Mouse (Mus musculus): ENCODE measurements around the gene Ppp1ca.

Ppp1ca gene

DNA sequence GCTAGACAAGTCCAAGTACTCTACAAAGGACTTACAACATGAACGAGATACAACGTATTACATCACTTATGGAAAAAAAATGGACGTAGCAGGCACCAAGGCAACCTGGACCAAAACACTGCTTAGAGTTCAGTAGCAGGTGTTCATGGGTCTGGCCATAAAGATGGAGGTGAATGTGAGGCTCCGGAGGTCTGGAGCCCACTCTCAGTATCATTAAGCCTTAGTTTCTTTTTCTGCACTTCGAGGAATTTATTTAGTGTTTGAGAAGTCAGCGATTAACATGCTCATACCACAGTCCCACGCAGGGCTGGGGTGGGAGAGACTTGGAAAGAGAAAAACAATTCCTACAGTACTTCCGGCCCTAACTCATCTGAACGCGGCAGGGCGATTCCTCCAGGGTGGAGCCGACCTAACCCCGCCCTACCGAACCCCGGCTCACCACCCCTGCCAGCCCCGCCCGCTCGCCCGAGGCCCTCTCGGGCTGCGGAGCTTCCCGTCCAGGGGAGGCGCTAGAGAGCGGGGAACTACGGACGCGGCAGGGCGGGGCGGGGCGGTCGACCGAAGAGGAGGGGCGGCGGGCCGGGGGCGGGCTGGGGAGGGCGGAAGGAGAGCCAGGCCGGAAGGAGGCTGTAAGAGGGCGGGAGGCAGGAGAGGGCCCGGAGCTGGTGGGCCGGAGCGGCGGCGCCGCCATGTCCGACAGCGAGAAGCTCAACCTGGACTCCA lies at the start of gene Ppp1ca:
Ppp1ca (plus strand) TSS at position 538 of the 723 bp plus-strand sequence.
- peak; percentile 97 for DNase-seq

DNA sequence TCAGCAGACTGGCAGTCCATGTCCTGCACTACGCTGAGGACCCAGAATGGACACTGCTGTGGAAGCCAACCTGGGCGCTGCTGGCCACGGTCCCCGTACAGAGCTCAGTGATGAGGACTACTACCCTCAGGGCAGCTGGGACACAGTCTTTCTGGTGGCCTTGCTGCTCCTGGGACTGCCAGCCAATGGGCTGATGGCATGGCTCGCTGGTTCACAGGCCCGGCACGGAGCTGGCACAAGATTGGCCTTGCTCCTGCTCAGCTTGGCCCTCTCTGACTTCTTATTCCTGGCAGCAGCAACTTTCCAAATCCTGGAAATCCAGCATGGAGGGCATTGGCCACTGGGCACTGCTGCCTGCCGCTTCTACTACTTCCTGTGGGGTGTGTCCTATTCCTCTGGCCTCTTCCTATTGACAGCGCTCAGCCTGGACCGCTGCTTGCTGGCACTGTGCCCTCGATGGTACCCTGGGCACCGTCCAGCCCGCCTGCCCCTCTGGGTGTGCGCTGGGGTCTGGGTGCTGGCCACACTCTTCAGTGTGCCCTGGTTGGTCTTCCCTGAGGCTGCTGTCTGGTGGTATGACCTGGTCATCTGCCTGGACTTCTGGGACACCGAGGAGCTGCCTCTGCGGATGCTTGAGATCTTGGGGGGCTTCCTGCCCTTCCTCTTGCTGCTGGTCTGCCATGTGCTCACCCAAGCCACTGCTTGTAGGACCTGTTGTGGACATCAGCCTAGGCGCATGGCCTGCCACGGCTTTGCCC lies 49.3 kb upstream of the Ppp1ca start:
- no peak for DNase-seq

DNA sequence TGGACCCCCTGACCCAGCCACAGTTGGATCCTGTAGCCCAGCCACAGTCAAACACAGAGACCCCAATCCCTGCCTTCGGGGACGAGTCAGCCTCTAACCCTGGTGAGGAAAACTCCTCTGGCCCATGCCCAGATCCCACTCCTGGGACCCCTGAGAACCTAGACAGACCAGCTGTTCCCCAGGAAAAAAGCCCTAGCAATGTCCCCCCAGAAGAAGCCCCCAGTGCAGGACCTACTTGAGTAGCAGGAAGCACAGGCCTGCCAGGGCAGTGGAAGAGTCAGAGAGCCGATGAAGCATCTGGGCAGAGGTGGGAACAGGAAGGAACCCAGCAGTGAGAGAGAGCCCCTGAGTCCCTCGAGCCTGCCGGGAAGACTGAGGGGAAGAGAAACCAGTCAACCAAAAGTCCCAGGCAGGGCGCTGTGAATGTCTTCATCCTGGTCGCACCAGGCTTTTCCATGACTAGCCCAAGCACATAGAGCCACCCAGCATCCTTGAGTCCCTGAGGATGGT lies 48.1 kb upstream of the Ppp1ca start, which contains the start of gene Cabp4:
Cabp4 (minus strand) TSS at position 275 of the 510 bp plus-strand sequence.
- no peak for DNase-seq

DNA sequence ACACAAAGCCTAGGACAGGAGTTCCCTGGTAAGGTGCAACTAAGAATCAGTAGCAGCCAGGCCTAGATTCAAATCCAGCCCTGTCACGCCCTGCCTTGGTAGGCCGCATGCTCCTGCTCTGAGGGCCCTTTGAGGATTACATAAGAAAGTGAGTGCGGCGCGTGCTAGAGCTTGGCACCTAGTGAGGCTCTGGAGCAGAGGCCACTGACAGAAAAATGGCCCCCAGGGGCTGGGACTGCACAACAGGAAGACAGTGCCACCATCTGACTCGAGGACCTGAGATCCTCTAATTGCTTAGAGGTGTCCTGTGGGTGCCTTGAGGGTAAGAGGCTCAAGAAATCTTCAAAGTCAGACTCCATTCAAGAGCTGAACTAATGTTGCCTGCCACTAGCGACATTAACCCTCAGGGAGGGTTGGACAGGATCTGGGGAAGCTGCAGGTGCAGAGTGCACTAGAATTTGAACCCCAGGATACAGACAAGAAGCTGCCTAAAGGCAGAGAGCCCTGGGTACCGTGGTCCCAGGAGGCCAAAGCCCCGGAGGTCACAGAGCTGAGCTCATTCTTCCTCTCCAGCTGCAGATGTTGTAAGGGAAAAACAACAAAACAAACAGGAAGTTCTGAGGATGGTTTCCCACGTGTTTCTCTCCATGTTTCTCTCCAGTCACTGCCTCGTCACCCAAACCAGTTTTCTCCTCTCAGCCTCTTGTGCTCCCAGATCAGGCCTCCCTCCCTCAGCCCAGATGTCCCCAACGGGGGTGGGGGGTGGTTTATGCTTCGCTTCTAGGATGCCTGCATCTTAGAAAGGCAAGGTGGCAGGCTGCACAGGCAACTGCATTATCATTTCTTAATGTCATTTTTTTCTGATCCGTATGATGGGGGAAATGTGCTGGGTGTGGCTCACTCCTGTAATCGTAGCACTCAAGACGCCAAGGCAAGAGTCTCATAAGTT lies 47.0 kb upstream of the Ppp1ca start:
- DNase-seq = no peak

DNA sequence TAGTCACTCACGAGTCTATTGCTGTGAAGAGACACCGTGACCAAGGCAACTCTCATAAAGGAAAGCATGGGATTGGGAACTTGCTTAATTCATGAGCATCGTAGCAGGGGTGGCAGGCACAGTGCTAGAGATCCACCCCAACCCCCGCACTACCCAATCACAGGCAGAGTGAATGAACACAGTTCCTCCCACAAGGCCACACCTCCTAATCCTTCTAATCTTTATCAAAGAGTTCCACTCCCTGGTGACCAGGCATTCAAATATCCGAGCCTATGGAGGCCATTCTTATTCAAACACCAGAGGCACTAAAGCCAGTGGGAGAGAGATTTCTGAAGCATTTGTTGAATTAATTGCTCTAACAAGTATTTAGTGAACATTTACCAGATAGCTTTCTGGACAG lies 45.9 kb upstream of the Ppp1ca start:
- DNase-seq = no peak

DNA sequence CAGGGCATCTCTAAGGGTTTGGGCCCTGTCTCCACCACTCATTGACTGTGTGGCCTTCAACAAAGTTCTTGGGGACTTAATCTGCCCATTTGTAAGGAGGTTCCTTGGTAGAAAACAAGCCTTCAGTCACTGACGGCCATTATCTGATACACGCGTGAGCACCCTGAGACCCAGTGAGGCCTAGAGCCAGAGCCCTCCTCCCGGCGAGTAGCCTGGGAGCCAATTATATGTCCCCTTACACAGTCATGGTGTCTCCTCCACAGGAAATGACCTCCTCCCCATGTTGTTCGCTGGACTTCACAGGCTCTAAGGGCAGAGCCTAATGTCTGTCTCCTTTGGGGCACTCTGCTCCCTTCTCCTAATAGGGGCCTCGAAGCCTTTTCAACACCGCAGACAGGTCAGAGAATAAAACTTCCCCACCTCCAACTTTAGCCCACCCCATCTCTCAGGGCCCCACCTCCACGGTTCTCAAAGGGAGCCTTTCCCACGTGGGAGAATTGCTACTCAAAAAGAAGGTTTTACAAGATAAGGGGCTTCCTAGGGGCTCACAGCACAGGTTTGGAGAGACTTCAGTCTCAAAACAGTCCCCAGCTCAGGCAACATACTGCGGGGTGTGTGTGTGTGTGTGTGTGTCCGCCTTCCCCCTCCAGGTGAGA lies 45.4 kb upstream of the Ppp1ca start:
- DNase-seq = no peak

DNA sequence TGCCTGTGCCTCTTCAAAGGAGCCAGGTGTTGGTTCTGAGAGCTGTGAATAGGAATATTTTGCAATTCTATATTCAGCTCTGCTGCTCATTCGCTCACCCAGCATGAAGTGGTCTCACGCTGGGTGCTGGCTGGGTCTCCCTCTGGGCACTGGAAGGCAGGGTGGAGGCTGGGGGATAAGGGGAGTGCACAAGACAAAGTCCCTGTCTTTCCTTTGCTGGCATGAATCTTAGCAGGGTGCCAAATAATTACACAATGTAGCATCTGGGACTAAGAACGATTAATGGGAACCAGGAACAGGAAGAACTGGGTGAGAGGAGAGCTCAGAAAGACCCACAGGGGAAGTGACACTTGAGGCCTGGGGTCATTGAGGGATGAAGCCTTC lies 44.9 kb upstream of the Ppp1ca start:
- DNase-seq = no peak

DNA sequence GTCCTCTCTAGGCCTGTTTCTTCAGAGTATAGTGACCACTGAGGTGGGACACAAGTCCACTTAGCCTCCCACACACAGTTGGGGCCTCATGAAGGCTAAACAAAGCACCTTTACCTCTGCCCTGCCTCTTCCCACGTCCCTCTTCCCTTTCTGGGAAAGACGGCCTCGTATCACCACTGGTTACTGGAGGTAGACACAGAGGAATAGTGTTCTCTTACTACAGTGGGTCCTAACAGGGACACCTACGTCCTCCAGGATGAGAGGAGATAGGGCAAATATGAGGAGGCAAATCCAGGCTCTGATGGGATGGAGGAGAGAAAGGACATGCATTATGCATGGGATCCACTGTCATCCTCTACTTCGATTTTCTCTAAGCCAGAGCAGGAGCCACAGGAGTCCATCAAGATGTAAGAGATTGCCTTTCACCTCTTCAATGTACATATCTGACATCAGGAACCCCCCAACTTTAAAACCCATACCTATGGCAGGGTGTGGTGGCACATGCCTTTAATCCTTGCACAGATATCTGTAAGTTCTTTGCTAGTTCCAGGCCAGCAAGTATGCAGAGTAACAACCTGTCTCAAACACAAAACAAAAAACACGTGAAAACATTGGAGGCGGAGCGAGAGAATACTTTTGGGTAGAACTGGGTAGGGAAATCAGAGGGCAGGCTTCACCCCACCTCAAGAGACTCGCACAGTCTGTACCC lies 43.9 kb upstream of the Ppp1ca start:
- DNase-seq = no peak

DNA sequence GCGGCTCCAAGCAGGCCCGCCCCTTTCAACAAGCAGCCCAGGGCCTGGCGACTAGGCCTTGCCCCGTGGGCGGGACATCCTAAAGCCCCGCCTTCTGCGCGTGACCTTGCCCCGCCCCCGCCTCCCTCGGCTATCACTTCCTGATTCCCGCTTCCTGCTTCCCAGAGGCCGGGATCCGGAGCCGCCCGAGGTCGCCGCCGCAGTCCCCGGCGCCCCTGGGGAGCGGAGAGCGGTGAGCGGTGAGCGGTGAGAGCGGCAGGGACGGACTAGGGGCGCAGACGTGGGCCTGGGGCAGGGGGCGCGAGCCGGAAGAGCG lies 43.4 kb upstream of the Ppp1ca start, which contains the start of gene Coro1b:
Coro1b (plus strand) TSS at position 129 of the 316 bp plus-strand sequence.
- peak; percentile 96 for DNase-seq

DNA sequence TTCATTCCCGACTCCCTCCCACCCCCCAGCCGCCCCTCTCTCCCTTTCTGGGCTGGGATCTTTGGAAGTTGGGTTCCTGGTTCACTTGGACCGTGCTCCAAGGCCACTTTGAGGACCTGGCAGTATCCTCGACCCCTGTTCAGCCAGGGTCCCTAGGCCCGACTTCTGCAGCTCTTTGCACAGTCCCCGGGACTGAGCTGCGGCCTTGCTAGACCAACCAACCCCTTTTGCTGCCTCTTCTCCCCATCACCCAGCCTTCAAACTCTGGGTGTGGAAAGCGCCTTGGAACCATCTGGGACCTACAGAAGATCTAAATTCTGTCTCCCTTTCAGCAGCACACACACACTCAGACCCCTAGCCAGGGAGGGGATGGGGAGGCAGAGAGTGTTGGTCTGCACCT lies 43.0 kb upstream of the Ppp1ca start:
- DNase-seq = no peak

DNA sequence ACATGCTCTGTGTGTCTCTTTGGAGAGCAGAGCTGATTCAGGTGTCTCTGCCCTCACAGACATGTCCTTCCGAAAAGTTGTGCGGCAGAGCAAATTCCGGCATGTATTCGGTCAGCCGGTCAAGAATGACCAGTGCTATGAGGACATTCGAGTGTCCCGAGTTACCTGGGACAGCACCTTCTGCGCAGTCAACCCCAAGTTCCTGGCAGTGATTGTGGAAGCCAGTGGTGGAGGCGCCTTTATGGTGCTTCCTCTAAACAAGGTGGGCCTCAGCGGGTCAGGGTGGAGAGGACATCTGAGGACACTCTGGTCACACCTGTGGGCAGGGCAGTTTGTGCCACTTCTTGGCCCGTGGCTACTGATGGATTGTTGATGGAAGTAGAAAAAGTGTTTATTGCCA lies 42.6 kb upstream of the Ppp1ca start:
- DNase-seq = no peak

DNA sequence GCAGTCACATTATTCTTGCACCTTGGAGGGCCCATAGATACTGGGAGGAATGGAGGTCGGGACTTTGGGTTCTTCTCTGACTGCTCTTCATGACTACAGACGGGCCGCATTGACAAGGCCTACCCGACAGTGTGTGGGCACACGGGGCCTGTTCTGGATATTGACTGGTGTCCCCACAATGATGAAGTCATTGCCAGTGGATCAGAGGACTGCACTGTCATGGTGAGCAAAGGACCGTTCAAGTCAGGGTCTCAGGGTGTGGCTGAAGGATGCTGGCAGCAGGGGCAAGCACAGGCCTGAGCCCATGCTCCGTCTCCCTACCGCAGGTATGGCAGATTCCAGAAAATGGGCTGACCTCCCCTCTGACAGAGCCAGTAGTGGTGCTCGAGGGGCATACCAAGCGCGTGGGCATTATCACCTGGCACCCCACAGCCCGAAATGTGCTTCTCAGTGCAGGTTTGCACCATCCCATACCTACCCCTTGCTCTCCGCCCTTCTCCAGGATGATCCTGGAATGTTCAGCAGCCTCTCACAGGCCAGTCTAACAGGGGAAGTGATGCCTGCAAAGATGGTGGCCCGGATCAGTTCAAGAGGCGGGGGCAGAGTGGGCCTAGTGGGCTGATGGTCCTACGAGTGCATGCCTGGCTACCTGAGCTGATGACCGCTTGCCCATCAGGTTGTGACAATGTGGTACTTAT lies 42.0 kb upstream of the Ppp1ca start:
- DNase-seq = no peak

DNA sequence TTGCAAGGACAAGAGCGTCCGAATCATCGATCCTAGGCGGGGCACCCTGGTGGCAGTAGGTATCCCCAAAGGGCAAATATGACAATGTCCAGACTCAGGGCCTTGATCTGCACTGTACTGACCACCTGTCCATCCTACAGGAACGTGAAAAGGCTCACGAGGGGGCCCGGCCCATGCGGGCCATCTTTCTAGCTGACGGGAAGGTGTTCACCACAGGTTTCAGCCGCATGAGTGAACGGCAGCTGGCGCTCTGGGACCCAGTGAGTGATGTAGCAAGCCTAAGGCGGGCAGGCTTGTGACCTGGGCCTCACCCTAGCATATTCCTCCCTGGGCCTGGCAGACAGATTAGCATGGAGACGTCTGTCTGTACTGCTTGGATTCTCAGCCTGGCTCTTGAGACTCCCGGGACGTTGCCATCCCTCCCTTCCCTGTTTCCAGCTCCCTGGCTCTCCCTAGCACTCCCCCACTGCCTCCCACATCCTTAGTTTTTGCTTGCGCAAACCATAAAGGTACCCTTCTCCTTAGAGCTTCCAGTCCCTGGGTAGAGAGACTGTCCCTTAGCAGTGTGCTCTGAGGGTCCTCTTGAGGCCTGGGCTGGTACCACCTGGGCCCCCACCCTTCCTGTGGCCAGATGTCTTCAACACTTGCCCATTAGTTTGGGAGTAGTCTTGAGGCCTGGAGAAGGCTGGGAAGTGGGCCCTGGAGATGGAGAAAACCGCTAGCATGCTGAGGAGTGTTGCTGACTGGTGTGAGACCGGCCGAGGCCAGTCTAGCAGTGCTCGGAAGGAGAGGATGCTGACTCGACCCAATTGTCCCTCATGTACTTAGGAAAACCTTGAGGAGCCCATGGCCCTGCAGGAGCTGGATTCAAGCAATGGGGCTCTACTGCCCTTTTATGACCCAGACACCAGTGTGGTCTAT lies 41.0 kb upstream of the Ppp1ca start:
- DNase-seq = no peak

DNA sequence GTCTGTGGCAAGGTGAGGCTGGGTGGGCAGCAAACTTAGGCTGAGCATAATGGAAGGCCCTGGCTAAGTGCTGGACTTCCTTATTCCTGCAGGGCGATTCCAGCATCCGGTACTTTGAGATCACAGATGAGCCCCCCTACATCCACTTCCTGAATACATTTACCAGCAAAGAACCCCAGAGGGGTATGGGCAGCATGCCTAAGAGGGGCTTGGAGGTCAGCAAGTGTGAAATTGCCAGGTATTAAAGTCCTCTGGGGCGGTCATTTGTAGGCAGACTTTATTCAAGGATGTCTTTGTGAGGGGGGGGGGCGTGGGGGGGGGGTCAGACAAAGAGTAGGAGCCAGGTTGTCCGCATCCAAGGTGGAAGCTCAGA lies 40.4 kb upstream of the Ppp1ca start:
- DNase-seq = no peak

DNA sequence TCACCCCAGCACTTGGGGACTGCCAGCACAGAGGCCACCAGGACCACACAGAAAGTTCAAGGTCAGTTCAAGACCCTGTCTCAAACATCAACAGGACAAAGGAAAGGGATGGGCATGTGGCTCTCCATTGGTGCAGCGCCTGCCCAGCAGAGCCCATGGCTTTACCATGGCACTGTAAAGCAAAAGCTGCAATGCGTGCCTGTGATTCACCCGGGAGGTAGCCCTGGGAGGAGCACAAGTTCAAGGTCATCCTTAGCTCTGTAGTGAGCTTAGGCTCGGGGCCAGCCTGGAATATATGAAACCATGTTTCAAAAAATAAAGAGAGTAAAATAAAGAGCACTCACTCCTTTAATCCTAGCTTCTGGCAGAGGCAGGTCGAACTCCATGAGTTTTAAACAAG lies 40.0 kb upstream of the Ppp1ca start:
- no peak for DNase-seq

DNA sequence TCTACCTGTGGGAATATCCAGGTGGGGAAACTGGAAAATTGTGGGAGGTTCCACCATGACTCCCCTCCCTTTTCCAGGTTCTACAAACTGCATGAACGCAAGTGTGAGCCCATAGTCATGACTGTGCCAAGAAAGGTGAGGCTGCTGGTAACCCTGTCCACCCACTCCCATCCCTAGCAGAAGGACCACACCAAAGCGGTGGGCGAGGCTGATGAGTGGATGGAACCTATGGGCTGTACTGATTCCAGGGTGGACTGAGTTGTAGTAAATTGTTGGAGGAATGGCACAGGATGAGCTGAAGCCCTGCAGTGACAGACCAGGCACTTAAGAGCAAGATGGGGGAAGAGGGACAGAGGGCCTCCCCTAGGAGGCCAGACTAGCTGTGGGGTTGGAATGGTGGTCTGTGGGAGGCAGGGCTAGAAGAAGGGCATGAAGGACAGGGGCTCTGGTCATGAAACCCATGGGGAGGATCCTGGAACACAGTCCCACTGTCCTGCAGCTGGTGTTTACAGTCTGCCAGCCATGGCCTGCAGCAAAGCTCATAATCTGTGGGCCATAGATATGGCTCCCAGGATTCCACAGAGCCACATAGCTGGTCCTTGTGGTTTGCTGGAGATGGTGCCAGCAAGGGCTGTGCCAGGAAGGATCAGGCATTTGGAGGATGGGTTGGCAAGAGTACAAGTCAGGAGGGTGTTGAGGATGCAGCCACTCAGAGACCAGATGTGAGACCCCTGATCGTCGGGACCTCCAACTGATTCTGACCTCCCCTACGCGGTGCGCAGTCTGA lies 39.2 kb upstream of the Ppp1ca start:
- no peak for DNase-seq

DNA sequence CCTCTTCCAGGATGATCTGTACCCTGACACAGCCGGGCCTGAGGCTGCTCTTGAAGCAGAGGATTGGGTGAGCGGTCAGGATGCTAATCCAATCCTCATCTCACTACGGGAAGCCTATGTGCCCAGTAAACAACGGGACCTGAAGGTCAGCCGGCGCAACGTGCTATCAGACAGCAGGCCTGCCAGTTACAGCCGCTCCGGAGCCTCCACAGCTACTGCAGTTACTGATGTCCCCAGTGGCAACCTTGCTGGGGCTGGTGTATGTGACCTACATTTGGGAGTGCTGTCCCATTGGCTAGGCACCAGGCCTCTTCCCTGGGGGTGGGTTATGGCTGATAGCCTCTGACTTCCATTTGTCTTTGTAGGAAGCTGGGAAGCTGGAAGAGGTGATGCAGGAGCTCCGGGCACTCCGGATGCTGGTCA lies 38.6 kb upstream of the Ppp1ca start, which contains the start of gene Ptprcap:
Ptprcap (plus strand) TSS at position 373 of the 423 bp plus-strand sequence.
- no peak for DNase-seq

DNA sequence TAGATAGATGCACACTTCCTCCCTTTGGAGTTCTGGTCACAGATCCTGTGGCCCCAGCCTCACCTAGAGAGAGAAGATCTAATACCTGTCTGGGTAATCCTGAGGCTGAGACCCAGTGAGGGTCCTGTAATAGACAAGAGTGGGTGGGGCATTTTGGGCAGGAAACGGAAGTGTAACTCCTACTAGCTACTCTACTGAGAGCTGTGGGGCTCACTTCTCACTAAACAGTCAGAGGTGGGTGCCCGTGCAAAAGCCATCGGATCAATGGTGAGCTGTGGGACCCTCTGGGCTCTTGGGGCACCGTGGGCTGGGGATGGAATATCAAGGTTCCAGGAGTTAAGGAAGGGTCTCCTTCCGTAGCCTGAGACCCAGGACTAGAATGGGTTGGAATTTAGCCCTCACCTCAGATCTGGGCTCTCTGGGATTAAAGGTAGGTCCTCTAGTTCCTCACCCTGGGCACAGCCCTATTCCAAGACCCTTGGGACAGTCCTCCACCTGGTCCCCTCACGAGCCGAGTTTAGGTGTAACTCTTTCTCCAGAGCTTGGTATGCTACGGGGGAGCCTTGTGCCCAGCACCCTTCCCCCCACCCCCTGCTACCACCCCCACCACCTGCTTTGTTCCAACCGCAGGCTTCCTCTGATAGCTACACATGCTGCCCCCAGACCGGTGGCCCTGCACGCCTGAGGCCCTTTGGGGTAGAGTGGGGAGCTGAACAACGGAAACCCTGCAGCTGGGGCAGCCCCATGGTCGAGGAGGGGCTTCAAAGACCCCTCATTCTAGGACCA lies 37.2 kb upstream of the Ppp1ca start:
- DNase-seq = no peak

All from right cerebral cortex, postnatal 14 days (tissue).